Mouse (Mus musculus) limb, embryonic 10.5 days (tissue): Measurements from ENCODE around the gene Ccdc157. TPM values are rescaled to one million over a fixed set of nuclear protein-coding genes. Genes with fewer than 3 reads are reported as not detected.

Source experiments
- DNase-seq: peaks from one replicate; pipeline ENCODE4 v3.0.0-alpha.2; 2017; ENCODE audit warnings: low spot score
- H3K27ac ChIP-seq: fragments of 300-500 bp; sonication (generic); 2 replicates; pipeline ENCODE4 v1.5.1; 2016; ENCODE audit warnings: mild to moderate bottlenecking
- H3K27me3 ChIP-seq: fragments of 300-500 bp; sonication (generic); 2 replicates; pipeline ENCODE4 v1.6.1; 2016; ENCODE audit warnings: low read depth, mild to moderate bottlenecking; ENCODE audit not compliant: poor library complexity, severe bottlenecking
- H3K36me3 ChIP-seq: fragments of 300-500 bp; sonication (generic); 2 replicates; pipeline ENCODE4 v1.6.1; 2016; ENCODE audit warnings: mild to moderate bottlenecking, moderate library complexity
- H3K4me1 ChIP-seq: fragments of 300-500 bp; sonication (generic); 2 replicates; pipeline ENCODE4 v1.6.1; 2016
- H3K4me3 ChIP-seq: fragments of 300-500 bp; sonication (generic); 2 replicates; pipeline ENCODE4 v1.5.1; 2016; ENCODE audit warnings: mild to moderate bottlenecking, moderate library complexity
- H3K9me3 ChIP-seq: fragments of 300-500 bp; sonication (generic); replicated peaks from 2 replicates; pipeline ENCODE4 v1.6.1; 2016; ENCODE audit warnings: mild to moderate bottlenecking
- WGBS: fragments of 180-500 bp; shearing (Covaris S2); methylation state at CpG from one replicate; pipeline ENCODE4 v1.1.7; 2016; 5-methylcytosine and 5-hydroxymethylcytosine counted together
- polyA plus RNA-seq: library from polyadenylated mRNA; unstranded; fragments of >200 nt; fragmentation: Nextera tagmentation; extraction: Ambion mirVana; gene quantifications from 2 replicates; pipeline ENCODE4 v1.2.1, GENCODE M21; 2016

Gene Ccdc157
- 7.9 and 9.4 TPM in 2 replicates for polyA plus RNA-seq

DNA sequence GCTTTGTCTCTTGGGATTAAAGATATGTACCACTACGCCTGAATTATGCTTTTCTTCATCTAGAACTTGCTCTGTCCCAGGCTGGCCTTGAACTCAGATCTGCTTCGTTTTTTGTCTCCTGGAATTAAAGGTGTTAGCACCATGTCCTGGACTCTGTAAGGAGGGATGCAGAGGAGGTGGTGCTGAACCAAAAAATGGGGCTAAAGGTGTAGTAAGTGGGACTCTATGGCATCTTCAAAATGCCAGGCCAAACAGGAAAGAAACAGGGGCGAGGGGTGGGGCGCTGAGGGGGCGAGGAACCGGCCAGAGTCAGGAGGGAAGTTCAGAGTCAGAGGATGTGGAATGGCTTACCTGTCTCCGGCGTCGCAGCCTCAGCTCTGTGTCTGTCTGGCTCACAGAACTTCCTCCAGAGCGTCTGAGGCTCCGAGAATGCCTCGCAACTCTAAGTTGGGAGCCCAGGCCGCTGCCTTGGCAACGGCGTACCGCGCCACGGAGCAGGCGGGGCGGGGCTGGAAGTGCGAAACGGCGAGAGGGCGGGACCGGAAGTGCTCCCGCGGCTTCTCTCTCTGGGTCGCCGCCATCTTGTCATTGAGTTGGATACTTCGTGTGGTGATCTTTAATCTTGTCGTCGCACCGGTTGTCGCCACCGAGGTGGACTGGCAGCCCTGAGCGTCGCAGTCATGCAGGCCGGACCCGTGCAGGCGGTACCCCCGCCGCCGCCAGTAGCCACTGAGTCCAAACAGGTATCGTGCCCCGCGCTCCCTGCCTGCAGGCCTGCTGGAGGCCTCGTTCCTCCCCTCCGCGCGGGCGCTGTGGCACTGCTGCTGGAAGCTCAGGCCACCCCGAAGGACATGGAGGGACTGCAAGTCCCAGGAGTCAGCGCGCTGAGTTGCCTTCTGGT is at the start of gene Ccdc157, which contains the start of gene Sf3a1:
Gene Ccdc157, minus strand, starts transcription at position 486 of the 901 bp plus-strand sequence.
Gene Sf3a1, plus strand, starts transcription at position 543 of the 901 bp plus-strand sequence.
- H3K9me3 ChIP-seq = no peaks in the 10 kb centered on the region
- H3K27me3 ChIP-seq = no peaks in the 10 kb centered on the region
- WGBS = 2% methylated on average over 54 of the region's 54 CpGs
- DNase-seq = peak; percentile 97
- peak within 1 kb of the TSS; percentile 85 for H3K4me3 ChIP-seq
- H3K27ac ChIP-seq = peak within 1 kb of the TSS; percentile 95
- H3K36me3 ChIP-seq = peaks cover 42% of the 10 kb centered on the region
- peaks cover 39% of the 10 kb centered on the region for H3K4me1 ChIP-seq

DNA sequence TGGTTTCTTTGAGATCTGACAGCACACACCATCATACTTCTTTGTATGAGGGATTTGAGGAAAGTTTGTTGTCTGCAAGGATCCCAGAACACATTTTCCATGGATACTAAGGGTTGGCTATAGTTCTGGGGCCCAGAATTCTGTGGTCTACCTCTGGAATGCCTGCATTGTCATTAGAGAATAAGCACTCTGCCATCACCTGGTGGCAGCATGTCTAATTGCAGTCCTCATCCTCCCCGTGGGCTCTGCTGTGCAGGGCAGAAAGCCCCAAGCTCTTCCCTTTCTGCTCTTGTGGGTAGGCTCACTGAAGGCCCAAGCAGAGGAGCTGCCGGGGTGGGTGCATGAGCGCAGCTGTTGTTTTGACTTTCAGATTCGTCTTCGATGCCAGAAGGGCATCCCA is 49.5 kb upstream of the Ccdc157 start:
- no peak for DNase-seq
- Histone ChIP-seq H3K27ac (no peak overlapping the region), H3K36me3 (peaks cover 76% of the 10 kb centered on the region), H3K4me3 (no peak overlapping the region), H3K9me3 (no peaks in the 10 kb centered on the region), H3K4me1 (no peaks in the 10 kb centered on the region), H3K27me3 (no peaks in the 10 kb centered on the region)
- WGBS = 80% methylated on average over 5 of the region's 5 CpGs

DNA sequence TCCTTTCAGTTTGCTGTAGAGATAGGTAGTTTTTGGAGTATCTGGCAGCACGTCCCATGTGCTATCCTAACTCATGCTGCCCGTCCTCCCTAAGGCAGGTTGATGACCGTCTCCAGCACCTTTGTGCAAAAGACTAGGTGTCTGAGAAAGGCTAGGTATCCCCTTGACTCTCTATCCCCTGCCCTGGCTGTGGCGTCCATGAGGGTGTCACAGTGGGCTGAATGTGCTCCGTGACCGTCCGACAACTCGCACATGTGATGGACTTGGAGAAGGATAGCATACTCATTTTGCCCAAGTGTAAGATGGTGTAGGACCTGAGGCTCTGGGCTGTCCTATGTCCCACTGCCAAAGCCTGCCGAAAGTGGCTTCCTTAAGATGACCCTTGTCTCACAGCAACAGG is 47.6 kb upstream of the Ccdc157 start:
- no peaks in the 10 kb centered on the region for H3K9me3 ChIP-seq
- no peaks in the 10 kb centered on the region for H3K27me3 ChIP-seq
- peaks cover 57% of the 10 kb centered on the region for H3K36me3 ChIP-seq
- WGBS = 94% methylated on average over 9 of the region's 9 CpGs
- no peaks in the 10 kb centered on the region for H3K4me1 ChIP-seq
- H3K4me3 ChIP-seq = no peak overlapping the region
- no peak for DNase-seq
- H3K27ac ChIP-seq = no peak overlapping the region

DNA sequence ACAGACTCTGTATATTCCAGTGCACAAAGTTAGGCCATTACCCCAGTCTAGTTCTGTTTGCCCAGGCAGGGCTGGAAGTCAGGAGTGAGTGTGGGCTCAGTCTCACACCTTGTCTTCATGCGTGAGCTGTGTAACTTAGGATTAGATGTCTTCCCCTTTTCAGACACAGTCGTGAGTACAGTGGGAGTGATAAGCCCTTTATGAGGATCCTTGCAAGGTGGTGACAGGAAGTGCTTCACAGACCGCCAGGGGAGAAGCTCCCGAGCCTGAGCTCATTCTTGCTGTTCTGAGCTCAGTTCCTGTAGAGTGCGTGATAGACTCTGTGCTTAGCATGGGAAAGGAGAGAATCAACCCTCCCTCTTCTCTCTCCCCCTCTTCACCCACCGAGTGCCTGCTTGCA is 46.5 kb upstream of the Ccdc157 start:
- Histone ChIP-seq H3K9me3 (no peaks in the 10 kb centered on the region), H3K27ac (no peak overlapping the region), H3K4me1 (no peaks in the 10 kb centered on the region), H3K4me3 (no peak overlapping the region), H3K36me3 (peaks cover 48% of the 10 kb centered on the region), H3K27me3 (no peaks in the 10 kb centered on the region)
- DNase-seq = no peak
- WGBS = 80% methylated on average over 6 of the region's 6 CpGs

DNA sequence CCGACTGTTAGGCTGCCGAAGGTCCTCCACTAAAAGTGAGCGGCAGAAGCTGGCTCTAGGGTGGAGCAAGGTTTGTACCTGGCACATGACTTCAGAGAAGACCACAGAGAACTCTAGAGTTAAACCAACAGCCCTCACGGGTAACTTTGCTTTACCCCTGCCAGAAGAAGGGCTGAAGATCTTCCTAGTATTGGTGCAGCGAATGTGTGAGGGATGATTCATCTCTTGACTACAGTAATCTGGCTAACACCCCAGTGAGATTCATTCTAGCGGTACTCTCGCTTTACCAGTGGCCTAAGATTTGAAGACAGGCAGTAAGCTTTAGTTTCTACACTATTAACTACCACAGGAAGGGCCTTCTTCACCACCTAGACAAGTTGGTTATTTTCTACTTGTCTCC is 45.9 kb upstream of the Ccdc157 start:
- H3K36me3 ChIP-seq = peaks cover 44% of the 10 kb centered on the region
- 89% methylated on average over 7 of the region's 7 CpGs for WGBS

DNA sequence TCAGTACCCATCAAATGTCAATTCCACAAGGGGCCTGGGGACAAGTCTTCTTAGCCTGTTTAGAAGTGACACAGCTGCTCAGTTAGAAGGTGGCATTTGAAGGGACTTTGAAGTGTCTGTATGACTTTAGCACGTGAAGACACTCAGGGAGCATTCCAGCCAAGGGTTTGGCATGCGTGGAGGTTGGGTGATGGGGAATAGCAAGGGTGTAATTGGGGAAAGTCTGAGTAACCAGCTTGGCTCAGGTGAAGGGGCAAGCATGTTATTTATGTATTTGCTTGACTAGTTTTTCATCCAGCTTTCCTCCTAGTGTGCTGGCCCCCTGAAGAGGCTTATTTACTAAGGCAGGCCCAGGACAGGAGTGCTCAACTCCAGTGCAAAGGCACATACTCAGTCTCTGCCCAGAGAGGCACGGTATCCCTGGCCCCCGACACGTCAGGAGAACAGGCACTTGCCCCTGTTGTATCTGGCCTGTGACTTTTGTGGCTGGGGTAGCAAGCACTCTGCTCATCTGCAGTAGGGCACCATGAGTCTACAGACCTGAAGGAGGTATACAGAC is 45.1 kb upstream of the Ccdc157 start:
- WGBS = 87% methylated on average over 5 of the region's 5 CpGs
- H3K27me3 ChIP-seq = no peaks in the 10 kb centered on the region
- no peaks in the 10 kb centered on the region for H3K4me1 ChIP-seq
- H3K36me3 ChIP-seq = peaks cover 38% of the 10 kb centered on the region
- no peaks in the 10 kb centered on the region for H3K9me3 ChIP-seq
- H3K27ac ChIP-seq = no peak overlapping the region
- H3K4me3 ChIP-seq = no peak overlapping the region
- no peak for DNase-seq

More for the DNA sequence above, 45.9 kb upstream of the Ccdc157 start:
- Histone ChIP-seq H3K9me3 (no peaks in the 10 kb centered on the region), H3K4me3 (no peak overlapping the region), H3K27me3 (no peaks in the 10 kb centered on the region), H3K4me1 (no peaks in the 10 kb centered on the region), H3K27ac (no peak overlapping the region)
- DNase-seq = no peak

DNA sequence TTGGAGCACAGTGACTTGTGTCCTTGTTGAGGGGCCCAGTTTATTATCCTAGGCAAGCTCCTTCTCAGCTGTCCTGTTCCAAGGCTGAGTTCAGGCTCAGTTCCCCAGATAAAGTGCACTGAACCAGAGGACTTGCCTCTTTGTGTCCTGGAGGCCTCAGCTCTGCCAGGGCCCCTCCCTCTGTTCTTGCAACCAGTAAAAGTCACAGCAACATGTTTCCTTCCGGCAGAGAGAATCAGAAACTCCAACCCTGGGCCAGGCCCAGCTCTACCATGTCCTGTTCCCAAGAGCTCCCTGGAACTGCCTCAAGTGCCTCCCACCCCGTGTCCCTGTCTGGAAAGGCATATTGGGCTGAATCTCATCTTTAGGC is 43.6 kb upstream of the Ccdc157 start:
- Histone ChIP-seq H3K4me1 (no peaks in the 10 kb centered on the region), H3K27ac (no peak overlapping the region), H3K36me3 (peaks cover 27% of the 10 kb centered on the region), H3K9me3 (no peaks in the 10 kb centered on the region), H3K27me3 (no peaks in the 10 kb centered on the region), H3K4me3 (no peak overlapping the region)
- 68% methylated on average over 2 of the region's 2 CpGs for WGBS
- DNase-seq = no peak

DNA sequence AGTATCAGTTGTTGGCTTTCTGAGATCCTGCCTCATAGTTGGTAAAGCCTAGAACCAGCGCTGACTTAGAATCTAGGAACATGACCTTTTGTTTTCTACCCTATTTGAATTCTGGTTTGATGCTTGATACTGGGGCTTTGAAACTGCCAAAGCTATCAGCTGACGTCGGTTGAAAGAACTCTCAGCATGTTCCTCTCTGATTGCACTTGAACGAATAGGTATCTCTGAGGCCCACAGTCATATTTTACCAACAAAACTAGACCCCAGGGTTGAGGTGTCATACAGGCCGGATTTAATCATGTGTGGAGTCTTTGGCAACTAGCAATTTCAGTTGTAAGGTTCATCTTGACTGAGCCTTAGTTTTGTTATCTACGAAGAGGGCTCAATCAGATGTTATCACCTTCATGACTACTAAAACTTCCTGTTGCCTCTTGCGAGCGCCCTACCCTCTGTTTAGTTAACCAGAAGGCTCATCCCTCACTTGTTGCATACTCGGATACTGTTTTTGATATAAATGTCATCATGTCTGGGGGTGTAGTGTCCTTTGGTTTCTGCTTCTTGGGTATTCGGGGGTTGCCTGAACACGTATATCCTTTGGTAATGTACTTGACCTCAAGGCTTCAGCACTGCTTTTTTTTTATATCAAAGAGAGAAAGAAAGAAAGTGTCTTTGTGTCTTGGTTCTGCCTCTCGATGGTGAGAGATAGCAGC is 43.1 kb upstream of the Ccdc157 start:
- WGBS = 88% methylated on average over 12 of the region's 12 CpGs

DNA sequence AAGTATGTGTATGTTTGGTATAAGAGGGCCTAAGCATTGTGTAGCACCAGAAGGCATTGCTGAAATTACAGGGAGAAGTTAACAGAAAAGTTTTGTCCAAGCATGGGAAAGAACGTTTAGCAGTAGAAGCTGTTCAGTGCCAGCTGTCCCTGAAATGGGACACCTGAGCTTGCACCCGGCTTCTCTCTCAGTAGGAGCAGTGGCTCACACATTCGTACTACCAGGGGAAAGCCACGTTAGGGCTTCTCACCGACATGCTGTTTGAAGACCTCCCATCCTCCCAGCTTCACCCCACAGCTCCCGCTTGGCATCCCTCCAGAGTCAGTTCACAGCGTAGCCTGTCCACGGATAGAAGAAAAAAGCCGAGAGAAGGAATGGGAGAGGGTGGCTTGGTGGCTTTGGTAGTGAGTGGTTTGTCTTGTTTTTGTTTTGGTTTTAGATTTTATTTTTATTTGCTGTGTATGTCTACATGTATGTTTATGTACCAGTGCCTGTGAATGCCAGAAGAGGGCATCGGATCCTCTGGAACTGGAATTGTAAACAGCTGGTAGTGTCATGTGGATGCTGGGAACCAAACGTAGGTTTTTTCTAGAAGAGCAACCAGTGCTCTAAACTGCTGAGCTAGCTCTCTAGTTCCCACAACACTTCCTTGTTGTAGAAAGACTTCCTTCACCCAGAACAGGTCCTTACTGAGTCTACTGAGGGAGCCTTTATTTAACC is 42.0 kb upstream of the Ccdc157 start:
- 78% methylated on average over 11 of the region's 11 CpGs for WGBS
- no peak for DNase-seq
- no peak overlapping the region for H3K4me3 ChIP-seq
- peaks cover 13% of the 10 kb centered on the region for H3K36me3 ChIP-seq
- no peaks in the 10 kb centered on the region for H3K4me1 ChIP-seq
- H3K9me3 ChIP-seq = no peaks in the 10 kb centered on the region
- no peak overlapping the region for H3K27ac ChIP-seq
- H3K27me3 ChIP-seq = no peaks in the 10 kb centered on the region

More for the DNA sequence above, 43.1 kb upstream of the Ccdc157 start:
- Histone ChIP-seq H3K4me1 (no peaks in the 10 kb centered on the region), H3K27me3 (no peaks in the 10 kb centered on the region), H3K27ac (no peak overlapping the region), H3K9me3 (no peaks in the 10 kb centered on the region), H3K4me3 (no peak overlapping the region), H3K36me3 (peaks cover 23% of the 10 kb centered on the region)
- DNase-seq = no peak

DNA sequence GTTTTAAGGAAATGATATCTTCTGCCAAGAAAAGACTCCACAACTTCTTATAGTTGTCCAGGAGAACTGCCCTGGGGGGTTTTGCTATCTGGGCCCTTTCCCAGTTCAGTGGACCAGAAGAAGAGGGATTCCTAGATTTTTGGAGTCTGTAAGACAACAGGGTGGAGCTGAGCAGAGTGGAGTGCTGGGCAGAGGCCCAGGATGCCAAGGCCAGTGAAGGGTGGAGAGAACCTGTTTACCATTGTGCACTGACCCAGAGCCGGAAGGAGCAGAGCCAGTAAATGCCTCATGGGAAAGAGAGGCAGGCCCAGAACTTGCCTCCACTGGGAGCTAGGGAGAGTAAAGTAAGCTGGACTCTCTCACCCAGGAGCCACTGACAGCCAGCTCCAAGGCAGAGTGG is 37.6 kb upstream of the Ccdc157 start:
- DNase-seq = no peak
- WGBS = 86% methylated on average over 1 of the region's 1 CpGs
- Histone ChIP-seq H3K4me1 (no peaks in the 10 kb centered on the region), H3K4me3 (no peak overlapping the region), H3K27ac (no peak overlapping the region), H3K9me3 (no peaks in the 10 kb centered on the region), H3K36me3 (no peaks in the 10 kb centered on the region), H3K27me3 (no peaks in the 10 kb centered on the region)

DNA sequence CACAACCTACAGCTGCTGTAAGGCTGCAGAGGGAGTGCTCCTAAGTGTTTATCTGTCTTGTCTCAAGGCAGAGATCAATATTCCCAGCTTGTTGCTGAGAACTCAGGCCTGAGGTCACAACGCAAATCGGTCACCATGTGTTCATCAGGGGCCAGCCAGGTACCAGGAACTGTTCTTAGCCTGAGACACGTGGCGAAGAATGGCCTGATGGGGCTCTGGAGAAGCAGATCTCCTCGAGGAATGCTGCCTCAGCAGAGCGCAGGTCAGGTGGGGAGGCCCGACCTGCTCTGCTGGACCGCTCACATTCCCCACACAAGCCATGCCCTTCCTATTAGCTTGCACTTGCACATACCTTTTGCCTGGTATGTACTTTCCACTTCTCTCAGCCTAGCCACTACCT is 36.5 kb upstream of the Ccdc157 start:
- Histone ChIP-seq H3K9me3 (no peaks in the 10 kb centered on the region), H3K4me3 (no peak overlapping the region), H3K27me3 (no peaks in the 10 kb centered on the region), H3K27ac (no peak overlapping the region), H3K4me1 (peaks cover 8% of the 10 kb centered on the region; the same call in 1 of the 2 replicates), H3K36me3 (no peaks in the 10 kb centered on the region)
- 69% methylated on average over 8 of the region's 8 CpGs for WGBS
- no peak for DNase-seq

DNA sequence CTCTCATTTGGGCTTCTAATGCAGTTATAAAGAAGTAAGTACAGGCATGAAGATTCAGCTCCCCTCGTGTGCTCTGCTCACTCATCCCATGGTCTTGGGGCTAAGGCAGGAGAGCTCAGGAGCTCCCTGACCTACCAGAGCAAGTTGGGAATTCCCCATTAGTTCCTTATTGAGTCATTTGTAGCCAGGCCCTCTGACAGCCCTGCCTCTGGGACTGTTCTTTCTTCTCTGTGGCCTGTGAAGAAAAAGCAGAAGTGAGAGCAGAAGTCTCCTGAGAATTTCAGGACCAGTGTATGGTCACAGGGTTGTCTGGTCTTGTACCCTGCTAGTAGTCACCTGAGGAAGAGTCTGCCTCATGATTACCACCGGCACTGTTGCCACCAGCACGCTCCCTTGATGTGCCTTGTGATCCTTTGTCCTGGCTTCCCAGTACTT is 35.5 kb upstream of the Ccdc157 start:
- no peak overlapping the region for H3K27ac ChIP-seq
- H3K4me3 ChIP-seq = no peak overlapping the region
- no peak for DNase-seq
- H3K27me3 ChIP-seq = no peaks in the 10 kb centered on the region
- no peaks in the 10 kb centered on the region for H3K36me3 ChIP-seq
- 88% methylated on average over 3 of the region's 3 CpGs for WGBS
- peaks cover 18% of the 10 kb centered on the region for H3K4me1 ChIP-seq
- H3K9me3 ChIP-seq = no peaks in the 10 kb centered on the region
